Mouse (Mus musculus): ENCODE results near the gene Ndufaf2.

The Ndufaf2 gene

DNA sequence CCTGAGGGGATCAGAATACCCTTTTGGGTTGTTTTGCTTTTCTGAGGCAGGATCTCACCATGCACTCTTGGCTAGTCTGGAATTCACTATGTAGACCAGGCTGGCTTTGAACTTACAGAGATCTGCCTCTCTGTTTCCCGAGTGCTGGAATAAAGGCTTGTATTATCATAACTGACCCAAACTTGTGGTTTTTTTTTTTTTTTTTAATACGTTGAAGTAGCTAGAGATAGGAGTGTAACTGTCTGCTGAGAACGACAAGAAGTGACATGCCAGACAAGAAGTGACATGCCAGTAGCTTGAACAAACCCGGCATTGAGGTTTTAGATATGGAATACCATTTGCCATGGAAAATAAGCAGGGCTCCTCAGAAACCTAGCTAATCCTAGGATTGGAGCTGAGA lies 125.6 kb downstream of the Ndufaf2 start:
- no peaks in the 10 kb centered on the region for H3K36me3 ChIP-seq (ENCODE audit: insufficient read depth, low read length)
- no peaks in the 10 kb centered on the region for H3K27me3 ChIP-seq (ENCODE audit: insufficient read depth, low read length)
- H3K9me3 ChIP-seq (ENCODE audit: low read length), result peaks cover 5% of the 10 kb centered on the region; the same call in 1 of the 2 replicates
- TF ChIP-seq NANOG (IDR thresholded peaks at IDR 0.05; ENCODE audit: borderline replicate concordance, low read length) (no peak), POU5F1 (IDR thresholded peaks at IDR 0.05; ENCODE audit: borderline replicate concordance, low read length) (no peak), CTCF (conservative IDR thresholded peaks at IDR 0.05; ENCODE audit: low read length) (no peak)
- peaks cover 3% of the 10 kb centered on the region; the same call in 1 of the 2 replicates for H3K4me1 ChIP-seq (replicated peaks; ENCODE audit: low read depth, low read length)
- H3K4me3 ChIP-seq (replicated peaks; ENCODE audit: low read length), result no peak overlapping the region

DNA sequence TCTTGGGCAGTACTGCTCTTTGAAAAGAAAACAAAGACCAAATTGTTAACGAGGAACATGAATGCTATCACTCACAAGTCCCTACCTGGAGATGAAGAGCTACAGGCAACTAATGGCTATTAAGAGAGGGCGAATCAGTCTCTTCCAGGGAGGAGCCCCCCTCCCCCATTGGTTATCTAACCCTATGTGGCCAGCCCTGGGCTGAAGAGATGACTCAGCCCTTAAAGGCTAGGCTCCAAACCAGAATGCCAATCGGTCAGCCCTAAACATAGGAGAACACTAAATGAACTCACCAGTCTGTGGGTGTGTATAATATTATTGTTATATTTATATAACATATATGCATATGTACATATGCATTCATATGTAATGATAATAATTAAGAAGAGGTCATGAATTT lies 132.6 kb downstream of the Ndufaf2 start:
- Histone ChIP-seq H3K9me3 (ENCODE audit: low read length) (no peaks in the 10 kb centered on the region; the same call in 1 of the 2 replicates), H3K27me3 (ENCODE audit: insufficient read depth, low read length) (no peaks in the 10 kb centered on the region), H3K4me1 (replicated peaks; ENCODE audit: low read depth, low read length) (no peaks in the 10 kb centered on the region), H3K4me3 (replicated peaks; ENCODE audit: low read length) (no peak overlapping the region), H3K36me3 (ENCODE audit: insufficient read depth, low read length) (no peaks in the 10 kb centered on the region)
- TF ChIP-seq CTCF (conservative IDR thresholded peaks at IDR 0.05; ENCODE audit: low read length) (no peak), NANOG (IDR thresholded peaks at IDR 0.05; ENCODE audit: borderline replicate concordance, low read length) (no peak), POU5F1 (IDR thresholded peaks at IDR 0.05; ENCODE audit: borderline replicate concordance, low read length) (no peak)

DNA sequence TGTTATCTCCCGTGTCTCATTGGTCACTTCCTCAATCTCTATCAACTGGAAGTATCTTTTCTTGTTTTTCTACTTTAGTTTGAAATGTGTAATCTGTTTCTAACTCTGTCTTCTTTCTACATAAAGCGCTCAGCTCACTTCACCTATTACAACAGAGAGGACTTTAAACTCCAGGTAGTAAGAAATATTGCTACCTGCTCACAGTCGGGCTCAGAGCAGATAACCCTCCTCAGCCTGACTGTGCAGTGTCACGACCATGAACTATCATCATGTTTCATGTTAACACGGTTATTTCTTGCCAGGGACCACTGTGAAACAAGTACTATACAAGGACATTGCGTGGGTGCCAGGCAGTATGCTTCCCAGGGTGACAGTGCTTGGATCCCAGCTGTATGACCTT lies 141.1 kb downstream of the Ndufaf2 start:
- no peak for TF ChIP-seq CTCF (conservative IDR thresholded peaks at IDR 0.05; ENCODE audit: low read length)
- TF ChIP-seq NANOG (IDR thresholded peaks at IDR 0.05; ENCODE audit: borderline replicate concordance, low read length), result no peak
- TF ChIP-seq POU5F1 (IDR thresholded peaks at IDR 0.05; ENCODE audit: borderline replicate concordance, low read length), result no peak
- H3K4me1 ChIP-seq (replicated peaks; ENCODE audit: low read depth, low read length), result peaks cover 10% of the 10 kb centered on the region
- no peaks in the 10 kb centered on the region; the same call in 1 of the 2 replicates for H3K9me3 ChIP-seq (ENCODE audit: low read length)
- no peaks in the 10 kb centered on the region for H3K27me3 ChIP-seq (ENCODE audit: insufficient read depth, low read length)
- no peak overlapping the region for H3K4me3 ChIP-seq (replicated peaks; ENCODE audit: low read length)
- no peaks in the 10 kb centered on the region for H3K36me3 ChIP-seq (ENCODE audit: insufficient read depth, low read length)

DNA sequence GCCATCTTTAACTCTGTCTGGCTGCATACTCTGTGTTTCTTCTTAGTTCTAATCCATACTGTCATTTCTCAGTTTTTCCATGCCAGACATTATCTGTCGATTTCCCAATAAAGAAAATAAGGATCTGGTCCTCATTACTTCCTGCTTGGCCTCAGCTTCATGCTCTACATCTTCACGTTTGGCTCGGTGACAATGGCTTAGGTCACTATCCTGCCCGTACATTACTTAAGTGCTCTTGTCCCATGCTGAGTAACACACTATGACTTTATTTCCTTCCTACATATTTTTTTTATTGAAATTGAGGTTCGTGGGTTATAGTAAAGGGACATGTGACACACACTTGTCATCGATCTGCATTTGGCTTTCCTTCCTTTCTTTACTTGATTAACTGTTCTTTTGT lies 143.3 kb downstream of the Ndufaf2 start:
- H3K27me3 ChIP-seq (ENCODE audit: insufficient read depth, low read length), result no peaks in the 10 kb centered on the region
- H3K4me1 ChIP-seq (replicated peaks; ENCODE audit: low read depth, low read length), result peaks cover 10% of the 10 kb centered on the region
- no peak overlapping the region for H3K4me3 ChIP-seq (replicated peaks; ENCODE audit: low read length)
- no peaks in the 10 kb centered on the region; the same call in 1 of the 2 replicates for H3K9me3 ChIP-seq (ENCODE audit: low read length)
- TF ChIP-seq CTCF (conservative IDR thresholded peaks at IDR 0.05; ENCODE audit: low read length) (no peak), POU5F1 (IDR thresholded peaks at IDR 0.05; ENCODE audit: borderline replicate concordance, low read length) (no peak), NANOG (IDR thresholded peaks at IDR 0.05; ENCODE audit: borderline replicate concordance, low read length) (no peak)
- no peaks in the 10 kb centered on the region for H3K36me3 ChIP-seq (ENCODE audit: insufficient read depth, low read length)

DNA sequence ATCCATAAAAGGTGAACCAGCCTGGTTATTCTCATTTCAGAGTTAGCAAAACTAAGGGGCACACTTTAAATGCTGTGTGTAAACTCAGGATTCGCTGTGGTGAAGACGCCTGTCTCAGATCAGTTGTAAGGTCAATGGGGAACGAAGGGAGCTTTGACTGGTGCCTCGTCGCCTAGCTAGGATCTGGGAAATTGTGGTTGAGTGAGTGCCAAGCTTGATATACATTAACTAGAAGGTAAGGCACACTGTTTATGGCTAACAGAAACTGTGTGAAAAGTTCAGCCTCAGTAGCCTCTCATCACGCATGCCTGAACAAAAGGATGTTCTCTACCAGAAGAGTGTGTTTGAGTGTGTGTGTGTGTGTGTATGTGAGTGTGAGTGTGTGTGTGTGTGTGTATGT lies 144.6 kb downstream of the Ndufaf2 start:
- no peaks in the 10 kb centered on the region for H3K36me3 ChIP-seq (ENCODE audit: insufficient read depth, low read length)
- no peak for TF ChIP-seq POU5F1 (IDR thresholded peaks at IDR 0.05; ENCODE audit: borderline replicate concordance, low read length)
- no peak for TF ChIP-seq NANOG (IDR thresholded peaks at IDR 0.05; ENCODE audit: borderline replicate concordance, low read length)
- no peak overlapping the region for H3K4me3 ChIP-seq (replicated peaks; ENCODE audit: low read length)
- no peaks in the 10 kb centered on the region for H3K27me3 ChIP-seq (ENCODE audit: insufficient read depth, low read length)
- H3K9me3 ChIP-seq (ENCODE audit: low read length), result no peaks in the 10 kb centered on the region; the same call in 1 of the 2 replicates
- H3K4me1 ChIP-seq (replicated peaks; ENCODE audit: low read depth, low read length), result peaks cover 10% of the 10 kb centered on the region

DNA sequence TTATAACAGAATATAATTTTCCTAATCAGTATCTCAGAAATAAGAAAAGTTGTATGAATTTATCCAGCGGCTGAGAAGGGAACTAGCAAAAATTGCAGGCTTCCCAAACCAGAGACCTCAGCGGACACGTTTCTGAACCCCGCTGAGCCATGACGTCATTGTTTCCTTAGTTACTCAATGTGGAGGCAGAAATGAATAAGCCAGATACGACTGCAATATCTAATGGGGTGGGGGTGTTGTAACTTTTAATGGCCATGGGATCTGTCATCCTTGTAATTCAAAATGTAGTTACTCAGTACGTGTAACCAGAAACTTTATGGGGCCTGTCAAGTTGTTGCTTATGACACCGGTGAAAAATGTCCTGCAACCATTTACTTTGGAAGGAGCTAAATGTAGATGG lies 145.3 kb downstream of the Ndufaf2 start:
- H3K9me3 ChIP-seq (ENCODE audit: low read length), result peaks cover 4% of the 10 kb centered on the region; the same call in 1 of the 2 replicates
- H3K36me3 ChIP-seq (ENCODE audit: insufficient read depth, low read length), result no peaks in the 10 kb centered on the region
- no peak for TF ChIP-seq NANOG (IDR thresholded peaks at IDR 0.05; ENCODE audit: borderline replicate concordance, low read length)
- TF ChIP-seq POU5F1 (IDR thresholded peaks at IDR 0.05; ENCODE audit: borderline replicate concordance, low read length), result no peak
- TF ChIP-seq CTCF (conservative IDR thresholded peaks at IDR 0.05; ENCODE audit: low read length), result no peak
- H3K27me3 ChIP-seq (ENCODE audit: insufficient read depth, low read length), result no peaks in the 10 kb centered on the region
- peaks cover 8% of the 10 kb centered on the region for H3K4me1 ChIP-seq (replicated peaks; ENCODE audit: low read depth, low read length)
- H3K4me3 ChIP-seq (replicated peaks; ENCODE audit: low read length), result no peak overlapping the region

DNA sequence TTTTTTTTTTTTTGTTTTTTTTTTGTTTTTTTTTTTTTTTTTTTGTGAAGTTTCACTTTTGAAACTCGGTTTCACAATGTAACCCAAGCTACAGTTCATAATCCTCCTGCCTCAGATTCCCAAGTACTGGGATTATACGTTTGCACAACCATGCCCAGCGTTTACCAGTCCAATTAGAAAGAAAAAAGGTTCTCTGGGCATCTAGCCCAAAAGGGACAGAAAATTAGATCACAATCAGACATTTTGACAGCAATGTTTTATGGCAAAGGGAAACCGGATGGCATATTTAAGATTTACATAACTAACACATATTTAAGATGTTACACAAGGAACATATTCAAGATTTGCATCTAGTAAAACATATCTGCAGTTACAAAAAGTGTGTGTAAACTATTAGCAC lies 150.6 kb downstream of the Ndufaf2 start:
- Histone ChIP-seq H3K9me3 (ENCODE audit: low read length) (peaks cover 20% of the 10 kb centered on the region), H3K36me3 (ENCODE audit: insufficient read depth, low read length) (no peaks in the 10 kb centered on the region; the same call in 1 of the 2 replicates), H3K4me3 (replicated peaks; ENCODE audit: low read length) (no peak overlapping the region), H3K27me3 (ENCODE audit: insufficient read depth, low read length) (no peaks in the 10 kb centered on the region), H3K4me1 (replicated peaks; ENCODE audit: low read depth, low read length) (no peaks in the 10 kb centered on the region)
- TF ChIP-seq POU5F1 (IDR thresholded peaks at IDR 0.05; ENCODE audit: borderline replicate concordance, low read length) (no peak), CTCF (conservative IDR thresholded peaks at IDR 0.05; ENCODE audit: low read length) (no peak)

DNA sequence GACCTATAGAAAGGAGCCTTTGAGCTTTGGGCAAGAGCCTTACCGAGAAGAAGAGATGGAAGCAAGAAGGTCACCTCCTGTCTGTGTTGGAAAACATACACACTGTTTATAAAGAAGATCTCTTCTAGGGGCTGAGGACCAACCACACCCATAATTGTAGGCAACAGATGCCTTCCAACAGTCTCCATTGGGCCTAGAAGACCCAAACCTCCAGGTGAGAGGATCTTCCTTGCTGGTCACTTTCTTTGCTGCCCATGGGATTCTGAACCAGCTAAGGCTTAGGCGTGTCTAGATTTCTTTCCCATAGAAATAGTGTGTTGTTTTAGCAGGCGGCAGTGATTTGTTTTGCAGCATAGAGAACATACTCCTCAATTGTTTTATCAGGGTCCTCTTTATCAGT lies 162.1 kb downstream of the Ndufaf2 start:
- H3K4me3 ChIP-seq (replicated peaks; ENCODE audit: low read length), result no peak overlapping the region
- H3K36me3 ChIP-seq (ENCODE audit: insufficient read depth, low read length), result no peaks in the 10 kb centered on the region
- H3K27me3 ChIP-seq (ENCODE audit: insufficient read depth, low read length), result no peaks in the 10 kb centered on the region
- peaks cover 18% of the 10 kb centered on the region for H3K9me3 ChIP-seq (ENCODE audit: low read length)
- TF ChIP-seq CTCF (conservative IDR thresholded peaks at IDR 0.05; ENCODE audit: low read length), result no peak
- TF ChIP-seq POU5F1 (IDR thresholded peaks at IDR 0.05; ENCODE audit: borderline replicate concordance, low read length), result no peak
- no peak for TF ChIP-seq NANOG (IDR thresholded peaks at IDR 0.05; ENCODE audit: borderline replicate concordance, low read length)
- H3K4me1 ChIP-seq (replicated peaks; ENCODE audit: low read depth, low read length), result no peaks in the 10 kb centered on the region

DNA sequence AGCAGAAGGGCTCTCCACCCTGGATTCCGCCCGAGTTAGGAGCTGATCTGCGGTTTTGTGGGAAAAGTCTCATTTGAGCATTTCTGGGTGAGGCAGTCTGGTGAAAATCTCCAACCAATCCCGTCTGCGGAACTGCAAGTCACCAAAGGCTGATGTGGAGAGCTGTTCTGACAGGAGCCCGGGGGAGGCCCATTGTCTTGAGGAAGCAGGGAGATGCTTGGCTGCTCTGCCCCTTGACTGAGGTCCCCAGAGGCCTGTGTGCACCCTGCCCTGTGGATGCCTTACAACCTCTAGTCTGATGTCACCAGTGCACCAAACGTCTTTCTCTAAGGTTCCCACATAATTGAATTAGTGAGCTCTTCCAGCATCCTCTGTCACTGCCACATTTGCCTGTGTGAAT lies 163.2 kb downstream of the Ndufaf2 start:
- no peaks in the 10 kb centered on the region for H3K36me3 ChIP-seq (ENCODE audit: insufficient read depth, low read length)
- H3K27me3 ChIP-seq (ENCODE audit: insufficient read depth, low read length), result no peaks in the 10 kb centered on the region
- no peak overlapping the region for H3K4me3 ChIP-seq (replicated peaks; ENCODE audit: low read length)
- TF ChIP-seq NANOG (IDR thresholded peaks at IDR 0.05; ENCODE audit: borderline replicate concordance, low read length), result no peak
- TF ChIP-seq CTCF (conservative IDR thresholded peaks at IDR 0.05; ENCODE audit: low read length), result no peak
- TF ChIP-seq POU5F1 (IDR thresholded peaks at IDR 0.05; ENCODE audit: borderline replicate concordance, low read length), result no peak
- H3K9me3 ChIP-seq (ENCODE audit: low read length), result peaks cover 18% of the 10 kb centered on the region
- no peaks in the 10 kb centered on the region for H3K4me1 ChIP-seq (replicated peaks; ENCODE audit: low read depth, low read length)

Data from E14TG2a.4 (cell line).